Mouse (Mus musculus) liver, adult 2 months (tissue): ENCODE data around the gene Zfp704.

Source experiments
- CTCF ChIP-seq: fragments of 200-500 bp; IDR thresholded peaks from 2 replicates; pipeline ENCODE4 v1.5.1; 2011; ENCODE audit warnings: low read depth, low read length, control low read depth
- POLR2A ChIP-seq: fragments of 200-500 bp; IDR thresholded peaks from 2 replicates; pipeline ENCODE4 v1.6.1; 2011; ENCODE audit warnings: low read length, control low read depth; ENCODE audit not compliant: insufficient read depth; ENCODE audit errors: extremely low read depth

DNA sequence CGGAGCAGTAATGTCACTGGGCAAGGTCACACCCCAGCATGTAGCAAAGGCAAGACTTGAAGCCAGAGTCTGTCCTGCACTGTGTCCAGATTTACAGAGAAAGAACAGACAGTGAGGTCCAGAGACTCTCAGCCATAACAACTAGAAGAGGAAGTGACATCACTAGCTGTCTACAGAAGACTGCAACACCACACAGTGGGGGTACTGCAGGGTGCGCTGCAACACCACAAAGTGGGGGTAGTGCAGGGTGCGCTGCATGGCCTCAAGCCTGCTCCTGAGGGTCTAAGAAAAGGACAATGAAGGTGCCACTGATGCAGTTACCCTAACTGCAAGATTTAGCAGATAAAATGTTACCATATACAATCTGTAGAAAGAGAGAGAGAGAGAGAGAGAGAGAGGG is 11.8 kb downstream of the Zfp704 start:
- TF ChIP-seq POLR2A (no peak), CTCF (no peak)
